Mouse (Mus musculus): ENCODE measurements around the gene Crispld2. TPM values are rescaled to one million over a fixed set of nuclear protein-coding genes. Genes with fewer than 3 reads are reported as not detected.

Gene Crispld2
- polyA plus RNA-seq, 1 experiment from 2014 or later: 4.8 TPM

- no peak overlapping the region for H3K4me3 ChIP-seq
- H3K4me1 ChIP-seq: peaks cover 19% of the 10 kb centered on the region
- no peaks in the 10 kb centered on the region for H3K9me3 ChIP-seq (replicated peaks)
- H3K27ac ChIP-seq: no peak overlapping the region
- H3K36me3 ChIP-seq: no peaks in the 10 kb centered on the region
- H3K4me2 ChIP-seq (replicated peaks): no peak overlapping the region
- no peak for ATAC-seq (ENCODE audit: low FRiP score)
- WGBS: 96% methylated on average over 6 of the region's 6 CpGs
- H3K9ac ChIP-seq: no peak overlapping the region
- H3K27me3 ChIP-seq: 0 out of 2 replicates have a peak, but pooled peaks cover 5% of the 10 kb centered on the region
Measured at GRCm38 (mm10) chr8:120017786-120018185, 25.5 kb downstream of the Crispld2 start.

GRCm38 (mm10) chr8:120018379-120018778 is 26.1 kb downstream of the Crispld2 start:
- H3K4me2 ChIP-seq (replicated peaks): no peak overlapping the region
- no peak overlapping the region for H3K9ac ChIP-seq
- no peaks in the 10 kb centered on the region for H3K36me3 ChIP-seq
- no peak overlapping the region for H3K4me3 ChIP-seq
- no peaks in the 10 kb centered on the region for H3K9me3 ChIP-seq (replicated peaks)
- no peak overlapping the region for H3K27ac ChIP-seq
- H3K27me3 ChIP-seq: 0 out of 2 replicates have a peak, but pooled peaks cover 5% of the 10 kb centered on the region
- H3K4me1 ChIP-seq: peaks cover 13% of the 10 kb centered on the region; the same call in 1 of the 2 replicates
- 30% methylated on average over 6 of the region's 6 CpGs for WGBS
- no peak for ATAC-seq (ENCODE audit: low FRiP score)

- no peak for ATAC-seq (ENCODE audit: low FRiP score)
- no peaks in the 10 kb centered on the region for H3K9me3 ChIP-seq (replicated peaks)
- no peak overlapping the region for H3K9ac ChIP-seq
- 0 out of 2 replicates have a peak, but pooled peaks cover 5% of the 10 kb centered on the region for H3K27me3 ChIP-seq
- peaks cover 9% of the 10 kb centered on the region; the same call in 1 of the 2 replicates for H3K4me1 ChIP-seq
- H3K27ac ChIP-seq: no peak overlapping the region
- 74% methylated on average over 5 of the region's 5 CpGs for WGBS
- no peak overlapping the region for H3K4me3 ChIP-seq
- H3K36me3 ChIP-seq: no peaks in the 10 kb centered on the region
- H3K4me2 ChIP-seq (replicated peaks): no peak overlapping the region
Measured at GRCm38 (mm10) chr8:120019297-120019696, 27.1 kb downstream of the Crispld2 start.

GRCm38 (mm10) chr8:120020298-120020697 is 28.1 kb downstream of the Crispld2 start:
- no peak overlapping the region for H3K4me3 ChIP-seq
- no peak overlapping the region for H3K9ac ChIP-seq
- no peak overlapping the region for H3K27ac ChIP-seq
- peaks cover 4% of the 10 kb centered on the region; the same call in 1 of the 2 replicates for H3K4me1 ChIP-seq
- 79% methylated on average over 7 of the region's 7 CpGs for WGBS
- H3K27me3 ChIP-seq: 0 out of 2 replicates have a peak, but pooled peaks cover 5% of the 10 kb centered on the region
- no peaks in the 10 kb centered on the region for H3K36me3 ChIP-seq
- no peaks in the 10 kb centered on the region for H3K9me3 ChIP-seq (replicated peaks)
- no peak for ATAC-seq (ENCODE audit: low FRiP score)
- H3K4me2 ChIP-seq (replicated peaks): no peak overlapping the region

- Histone ChIP-seq H3K4me2 (replicated peaks) (no peak overlapping the region), H3K4me1 (peaks cover 6% of the 10 kb centered on the region; the same call in 1 of the 2 replicates), H3K27ac (no peak overlapping the region), H3K27me3 (no peaks in the 10 kb centered on the region), H3K36me3 (no peaks in the 10 kb centered on the region), H3K9ac (no peak overlapping the region), H3K9me3 (replicated peaks) (no peaks in the 10 kb centered on the region), H3K4me3 (no peak overlapping the region)
- no peak for ATAC-seq (ENCODE audit: low FRiP score)
- 82% methylated on average over 5 of the region's 5 CpGs for WGBS
Measured at GRCm38 (mm10) chr8:120026199-120026598, 34.0 kb downstream of the Crispld2 start.

GRCm38 (mm10) chr8:120026991-120027390 is 34.8 kb downstream of the Crispld2 start:
- Histone ChIP-seq H3K4me2 (replicated peaks) (no peak overlapping the region), H3K36me3 (no peaks in the 10 kb centered on the region), H3K27me3 (no peaks in the 10 kb centered on the region), H3K4me3 (no peak overlapping the region), H3K27ac (no peak overlapping the region), H3K9me3 (replicated peaks) (no peaks in the 10 kb centered on the region), H3K4me1 (peaks cover 6% of the 10 kb centered on the region; the same call in 1 of the 2 replicates), H3K9ac (no peak overlapping the region)
- ATAC-seq (ENCODE audit: low FRiP score): no peak
- WGBS: 87% methylated on average over 6 of the region's 6 CpGs

- Histone ChIP-seq H3K4me3 (no peak overlapping the region), H3K27ac (no peak overlapping the region), H3K36me3 (no peaks in the 10 kb centered on the region), H3K9me3 (replicated peaks) (no peaks in the 10 kb centered on the region), H3K4me2 (replicated peaks) (no peak overlapping the region), H3K4me1 (peaks cover 16% of the 10 kb centered on the region), H3K9ac (no peak overlapping the region), H3K27me3 (no peaks in the 10 kb centered on the region)
- WGBS: 81% methylated on average over 5 of the region's 5 CpGs
- no peak for ATAC-seq (ENCODE audit: low FRiP score)
Measured at GRCm38 (mm10) chr8:120030447-120030846, 38.2 kb downstream of the Crispld2 start.

GRCm38 (mm10) chr8:120032549-120033208 is 40.4 kb downstream of the Crispld2 start:
- no peaks in the 10 kb centered on the region for H3K36me3 ChIP-seq
- no peak overlapping the region for H3K9ac ChIP-seq
- no peaks in the 10 kb centered on the region for H3K27me3 ChIP-seq
- H3K27ac ChIP-seq: no peak overlapping the region; the same call in 1 of the 2 replicates
- 81% methylated on average over 5 of the region's 5 CpGs for WGBS
- peaks cover 20% of the 10 kb centered on the region for H3K4me1 ChIP-seq
- H3K4me3 ChIP-seq: no peak overlapping the region
- no peak overlapping the region for H3K4me2 ChIP-seq (replicated peaks)
- ATAC-seq (ENCODE audit: low FRiP score): no peak
- no peaks in the 10 kb centered on the region for H3K9me3 ChIP-seq (replicated peaks)

- Histone ChIP-seq H3K4me1 (peaks cover 20% of the 10 kb centered on the region), H3K4me2 (replicated peaks) (no peak overlapping the region), H3K27me3 (no peaks in the 10 kb centered on the region), H3K4me3 (no peak overlapping the region), H3K36me3 (no peaks in the 10 kb centered on the region), H3K9me3 (replicated peaks) (no peaks in the 10 kb centered on the region), H3K27ac (no peak overlapping the region), H3K9ac (no peak overlapping the region)
- ATAC-seq (ENCODE audit: low FRiP score): no peak
- WGBS: 26% methylated on average over 6 of the region's 6 CpGs
Measured at GRCm38 (mm10) chr8:120034471-120034870, 42.2 kb downstream of the Crispld2 start.

GRCm38 (mm10) chr8:120036111-120036510 is 43.9 kb downstream of the Crispld2 start:
- peaks cover 15% of the 10 kb centered on the region for H3K4me1 ChIP-seq
- H3K9me3 ChIP-seq (replicated peaks): no peaks in the 10 kb centered on the region
- no peaks in the 10 kb centered on the region for H3K27me3 ChIP-seq
- H3K4me2 ChIP-seq (replicated peaks): no peak overlapping the region
- no peak for ATAC-seq (ENCODE audit: low FRiP score)
- no peaks in the 10 kb centered on the region for H3K36me3 ChIP-seq
- no peak overlapping the region for H3K4me3 ChIP-seq
- H3K27ac ChIP-seq: no peak overlapping the region
- WGBS: 19% methylated on average over 9 of the region's 9 CpGs
- no peak overlapping the region for H3K9ac ChIP-seq

GRCm38 (mm10) chr8:120036578-120036977 is 44.3 kb downstream of the Crispld2 start:
- no peak overlapping the region for H3K9ac ChIP-seq
- H3K27me3 ChIP-seq: no peaks in the 10 kb centered on the region
- H3K4me2 ChIP-seq (replicated peaks): no peak overlapping the region
- no peak for ATAC-seq (ENCODE audit: low FRiP score)
- H3K27ac ChIP-seq: no peak overlapping the region
- H3K36me3 ChIP-seq: no peaks in the 10 kb centered on the region
- no peak overlapping the region for H3K4me3 ChIP-seq
- H3K9me3 ChIP-seq (replicated peaks): no peaks in the 10 kb centered on the region
- H3K4me1 ChIP-seq: peaks cover 15% of the 10 kb centered on the region
- WGBS: 59% methylated on average over 4 of the region's 4 CpGs

- Histone ChIP-seq H3K4me2 (replicated peaks) (no peak overlapping the region), H3K9ac (no peak overlapping the region), H3K27ac (no peak overlapping the region), H3K4me1 (peaks cover 15% of the 10 kb centered on the region), H3K9me3 (replicated peaks) (no peaks in the 10 kb centered on the region), H3K27me3 (no peaks in the 10 kb centered on the region), H3K36me3 (no peaks in the 10 kb centered on the region), H3K4me3 (no peak overlapping the region)
- WGBS: 89% methylated on average over 15 of the region's 15 CpGs
- no peak for ATAC-seq (ENCODE audit: low FRiP score)
Measured at GRCm38 (mm10) chr8:120037199-120037598, 45.0 kb downstream of the Crispld2 start.

- no peaks in the 10 kb centered on the region for H3K9me3 ChIP-seq (replicated peaks)
- no peak overlapping the region for H3K27ac ChIP-seq
- H3K4me3 ChIP-seq: no peak overlapping the region
- WGBS: 86% methylated on average over 8 of the region's 8 CpGs
- H3K4me2 ChIP-seq (replicated peaks): no peak overlapping the region
- H3K27me3 ChIP-seq: no peaks in the 10 kb centered on the region
- H3K36me3 ChIP-seq: no peaks in the 10 kb centered on the region
- peaks cover 12% of the 10 kb centered on the region for H3K4me1 ChIP-seq
- ATAC-seq (ENCODE audit: low FRiP score): no peak
- H3K9ac ChIP-seq: no peak overlapping the region
Measured at GRCm38 (mm10) chr8:120037611-120038010, 45.4 kb downstream of the Crispld2 start.

All from hindbrain, embryonic 12.5 days (tissue).